Mouse (Mus musculus) lung, postnatal 25 days (tissue): ENCODE measurements around the gene Mbtd1.

Experiments used
- DNase-seq: peaks from one replicate; pipeline ENCODE4 v3.0.0; 2022; ENCODE audit warnings: low spot score

Gene Mbtd1

DNA sequence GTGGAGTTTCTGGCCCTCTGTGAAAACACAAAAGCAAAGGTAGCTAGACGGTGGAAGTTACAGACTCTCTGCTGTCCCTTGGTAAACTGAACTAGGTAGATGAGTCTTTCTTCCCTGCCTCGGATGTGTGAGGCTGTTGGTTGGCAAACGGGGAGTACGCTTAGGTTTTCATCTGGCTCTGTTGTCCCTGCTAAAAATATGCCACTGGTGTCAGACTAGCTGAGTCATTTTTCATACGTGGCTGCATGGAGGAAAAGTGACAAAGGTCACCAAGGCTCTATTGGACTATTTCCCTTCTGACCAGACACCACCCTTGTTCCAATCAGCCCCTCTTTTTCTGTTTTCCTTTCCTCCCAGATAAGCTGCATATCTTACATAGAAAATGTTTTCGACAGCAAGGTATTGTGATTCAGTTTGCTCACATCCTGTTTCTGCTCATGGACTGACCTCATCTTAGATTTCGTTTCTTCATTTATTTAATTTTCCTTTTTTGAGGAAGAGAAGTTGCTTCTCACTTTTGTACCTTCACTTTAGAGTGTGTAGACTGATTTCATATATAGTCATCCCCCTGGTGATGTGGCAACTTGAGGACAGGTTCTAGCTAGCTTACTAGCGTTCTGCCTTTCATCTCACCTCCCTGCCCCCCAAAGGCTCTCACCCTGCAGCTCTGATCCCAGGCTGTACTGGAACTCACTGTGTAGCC is 102.1 kb downstream of the Mbtd1 start:
- peak; percentile 29 for DNase-seq

DNA sequence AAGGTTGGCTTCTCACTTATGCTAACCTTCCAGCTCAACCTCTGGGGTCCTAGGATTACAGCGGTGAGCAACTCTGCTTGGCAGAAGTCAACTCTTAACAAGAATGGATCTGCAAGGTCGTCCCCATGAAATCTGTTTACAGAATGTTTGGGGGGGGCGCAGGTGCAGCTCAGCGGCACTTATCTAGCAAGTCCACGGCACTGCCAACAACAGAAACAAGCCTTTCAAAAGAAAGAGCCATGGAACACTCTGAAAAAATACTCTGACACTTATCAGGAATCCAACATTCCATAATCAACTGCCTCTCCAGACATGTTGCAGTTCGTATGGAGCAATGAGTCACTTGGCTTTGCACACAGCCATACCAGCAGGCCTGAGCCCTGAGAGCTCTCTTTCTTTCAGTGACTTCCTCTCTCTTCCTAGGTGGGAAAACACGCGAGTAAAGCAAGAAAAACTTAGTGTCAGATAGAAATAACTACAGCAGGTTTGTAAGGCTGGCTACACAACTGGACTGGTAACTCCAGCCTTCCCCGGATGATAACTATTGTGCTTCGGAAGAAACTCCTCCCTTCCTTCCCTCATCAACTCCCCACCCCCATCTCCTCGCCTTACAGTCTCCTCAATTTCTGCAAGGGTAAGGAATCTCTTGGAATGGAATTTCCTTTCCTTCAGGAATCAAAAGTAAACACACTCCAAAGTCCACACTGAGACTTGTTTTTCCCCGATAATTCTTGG is 102.8 kb downstream of the Mbtd1 start:
- DNase-seq, result peak; percentile 49

DNA sequence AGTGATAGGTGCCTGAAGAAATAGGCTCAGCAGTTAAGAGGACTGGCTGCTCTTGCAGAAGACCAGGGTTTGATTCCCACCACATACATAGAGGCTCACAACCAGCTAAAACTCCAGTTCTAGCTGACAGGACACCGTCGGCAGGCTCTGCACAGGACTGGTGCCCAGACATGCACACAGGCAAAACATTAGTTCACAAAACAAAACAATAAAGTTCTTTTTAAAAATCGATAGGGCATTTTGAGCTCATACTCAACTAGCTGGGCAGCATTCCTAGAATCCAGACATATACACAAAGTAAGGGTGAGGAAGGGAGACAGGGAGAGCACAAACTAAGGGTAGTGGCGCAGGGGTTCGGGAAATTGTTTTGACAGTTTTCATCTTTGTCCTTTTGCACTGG is 108.9 kb downstream of the Mbtd1 start:
- DNase-seq, result no peak

DNA sequence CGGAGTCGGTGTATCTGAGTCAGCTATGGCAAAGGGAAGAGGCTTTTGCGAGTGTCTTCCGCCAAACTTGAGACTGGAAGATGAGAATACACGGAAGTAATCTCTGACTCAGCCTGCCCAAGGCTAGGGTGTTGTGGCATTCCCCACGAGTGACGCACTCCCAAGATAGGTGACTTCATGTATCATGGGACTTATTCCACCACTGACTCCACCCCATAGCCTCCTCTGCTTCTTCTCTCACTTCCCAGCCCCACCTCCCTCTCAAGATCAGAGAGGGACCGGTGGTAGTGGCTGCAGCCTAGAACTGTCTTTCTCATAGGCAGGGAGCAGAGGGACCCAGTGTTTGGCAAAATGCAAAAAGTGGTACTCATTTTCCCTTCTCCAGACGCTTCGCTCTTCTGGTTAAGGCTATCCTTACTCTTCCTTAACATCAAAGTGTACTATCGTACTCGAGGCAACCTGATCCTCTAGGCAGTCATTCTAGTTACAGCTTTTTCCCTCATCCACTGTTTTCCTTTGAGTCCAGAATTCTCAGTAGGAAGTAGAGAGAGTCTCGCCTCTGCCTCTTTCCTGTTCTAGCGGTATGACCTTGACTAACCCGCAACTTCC is 109.6 kb downstream of the Mbtd1 start:
- DNase-seq, result peak; percentile 94

DNA sequence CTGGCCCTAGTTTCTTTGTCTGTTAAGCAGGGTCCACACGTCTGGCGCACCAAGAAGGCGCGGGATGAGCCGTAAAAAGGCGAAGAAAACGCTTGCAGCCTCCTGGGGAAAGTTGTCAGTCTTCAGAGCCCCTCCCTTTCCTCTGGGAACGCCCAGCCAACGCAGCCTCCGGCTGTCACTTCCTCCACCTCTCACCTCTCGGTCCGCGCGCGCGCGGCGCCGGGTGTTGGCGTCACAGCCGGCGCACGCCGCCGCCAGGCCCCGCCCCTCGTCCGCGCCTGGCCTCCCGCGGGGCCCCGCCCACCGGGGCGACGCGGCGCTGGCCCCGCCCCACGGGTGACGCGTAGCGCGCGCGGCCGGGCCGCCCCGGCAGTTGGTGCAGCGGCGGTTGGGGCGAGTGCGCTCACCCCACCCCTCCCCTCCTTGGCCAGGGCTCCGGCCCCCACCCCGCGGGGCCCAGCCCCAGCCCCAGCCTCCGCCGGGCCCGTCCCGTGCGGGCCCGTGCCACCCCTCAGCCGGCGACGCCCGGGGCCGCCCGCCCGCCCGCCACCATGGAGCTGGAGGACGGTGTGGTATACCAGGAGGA is 110.2 kb downstream of the Mbtd1 start, which contains the start of gene Spag9:
Spag9 (plus strand) TSS at position 372 of the 586 bp plus-strand sequence.
- peak; percentile 94 for DNase-seq
